ENCODE assay signal across 15 mouse cellular contexts in genomic region chr13:98069646-98070045, GRCm38 (mm10).
"Had no signal": no experiment of that assay in that cellular context is flagged by ENCODE, and none has a peak within 500 bp of the region (broad histone marks: within the 10 kb centered on the region; RNA-seq: fewer than 3 reads in every experiment).

No protein-coding gene starts in this region.

- H3K4me1 ChIP-seq: lung, embryonic 15.5 days; megakaryocyte, embryonic 14.5 days; midbrain, embryonic 15.5 days; neural tube, embryonic 12.5 days; stomach, embryonic 15.5 days had no signal

- H3K36me3 ChIP-seq: lung, embryonic 15.5 days; midbrain, embryonic 13.5 days; midbrain, embryonic 15.5 days; neural tube, embryonic 12.5 days had no signal

- H3K4me3 ChIP-seq: lung, embryonic 15.5 days; megakaryocyte, embryonic 14.5 days; midbrain, embryonic 13.5 days; midbrain, embryonic 15.5 days; neural tube, embryonic 12.5 days; stomach, embryonic 15.5 days had no signal

- DNase-seq: lung, adult 2 months; lung, postnatal 10 days; right cerebral cortex, postnatal 14 days; thymus, adult 2 months; thymus, postnatal 25 days; thymus, postnatal 4 days had no signal

- H3K27me3 ChIP-seq: lung, embryonic 15.5 days; megakaryocyte, embryonic 14.5 days; midbrain, embryonic 13.5 days; midbrain, embryonic 15.5 days; neural tube, embryonic 12.5 days; stomach, embryonic 15.5 days had no signal

- H3K4me2 ChIP-seq: lung, embryonic 15.5 days; midbrain, embryonic 11.5 days; midbrain, embryonic 13.5 days; midbrain, embryonic 15.5 days; neural tube, embryonic 12.5 days; stomach, embryonic 15.5 days had no signal

- H3K9me3 ChIP-seq: lung, embryonic 15.5 days; megakaryocyte, embryonic 14.5 days; midbrain, embryonic 13.5 days; midbrain, embryonic 15.5 days; neural tube, embryonic 12.5 days; stomach, embryonic 15.5 days had no signal

- ATAC-seq: midbrain, embryonic 13.5 days; midbrain, embryonic 15.5 days had no signal

- H3K9ac ChIP-seq: lung, embryonic 15.5 days; midbrain, embryonic 13.5 days; midbrain, embryonic 15.5 days; neural tube, embryonic 12.5 days; stomach, embryonic 15.5 days had no signal

- H3K27ac ChIP-seq: lung, embryonic 15.5 days; macrophage; midbrain, embryonic 13.5 days; midbrain, embryonic 15.5 days; neural tube, embryonic 12.5 days; stomach, embryonic 15.5 days; stomach, postnatal 0 days had no signal
